Mouse (Mus musculus) small intestine, adult 2 months (tissue): Measurements from ENCODE around the gene Gnb3. TPM values are rescaled to one million over a fixed set of nuclear protein-coding genes. Genes with fewer than 3 reads are reported as not detected.

Experiments used
- H3K27ac ChIP-seq: fragments of 200-500 bp; 2 replicates; pipeline ENCODE4 v1.5.1; 2012; ENCODE audit warnings: low read depth, low read length, control low read depth, inconsistent platforms; ENCODE audit not compliant: insufficient read depth
- H3K27me3 ChIP-seq: fragments of 200-500 bp; 2 replicates; pipeline ENCODE4 v1.6.1; 2012; ENCODE audit warnings: mild to moderate bottlenecking, moderate library complexity, low read length, inconsistent platforms; ENCODE audit not compliant: control insufficient read depth, insufficient read depth
- H3K36me3 ChIP-seq: fragments of 200-500 bp; 2 replicates; pipeline ENCODE4 v1.6.1; 2012; ENCODE audit warnings: mild to moderate bottlenecking, low read length, control low read depth, inconsistent platforms; ENCODE audit not compliant: control insufficient read depth, insufficient read depth
- H3K4me1 ChIP-seq: fragments of 200-500 bp; 2 replicates; pipeline ENCODE4 v1.6.1; 2012; ENCODE audit warnings: low read length, inconsistent platforms, mixed read lengths; ENCODE audit not compliant: control insufficient read depth, insufficient read depth, insufficient read length
- H3K4me3 ChIP-seq: fragments of 200-500 bp; 2 replicates; pipeline ENCODE4 v1.5.1; 2012; ENCODE audit warnings: low read depth, mild to moderate bottlenecking, control low read depth, inconsistent platforms, low read length, moderate library complexity
- CTCF ChIP-seq: fragments of 200-500 bp; IDR thresholded peaks from 2 replicates; pipeline ENCODE4 v1.5.1; 2012; ENCODE audit warnings: low read depth, mild to moderate bottlenecking, control low read depth, inconsistent platforms, low read length, moderate library complexity, mixed read lengths; ENCODE audit not compliant: insufficient replicate concordance, insufficient read length; ENCODE audit errors: extremely low read depth
- POLR2A ChIP-seq: fragments of 200-500 bp; IDR thresholded peaks from 2 replicates; pipeline ENCODE4 v1.6.1; 2012; ENCODE audit warnings: low read depth, mild to moderate bottlenecking, control low read depth, inconsistent platforms, low read length, moderate library complexity
- WGBS: fragments of 180-500 bp; shearing (Covaris S2); methylation state at CpG from one replicate; pipeline ENCODE4 v1.1.7; 2018; 5-methylcytosine and 5-hydroxymethylcytosine counted together
- polyA plus RNA-seq: library from polyadenylated mRNA; depleted of rRNA; stranded (reverse); fragments of >200 nt; gene quantifications from 2 replicates; pipeline ENCODE4 v1.2.3, GENCODE M21; 2012; rRNA removed

Gene Gnb3
- polyA plus RNA-seq, 1 experiment: 0.19 TPM

DNA sequence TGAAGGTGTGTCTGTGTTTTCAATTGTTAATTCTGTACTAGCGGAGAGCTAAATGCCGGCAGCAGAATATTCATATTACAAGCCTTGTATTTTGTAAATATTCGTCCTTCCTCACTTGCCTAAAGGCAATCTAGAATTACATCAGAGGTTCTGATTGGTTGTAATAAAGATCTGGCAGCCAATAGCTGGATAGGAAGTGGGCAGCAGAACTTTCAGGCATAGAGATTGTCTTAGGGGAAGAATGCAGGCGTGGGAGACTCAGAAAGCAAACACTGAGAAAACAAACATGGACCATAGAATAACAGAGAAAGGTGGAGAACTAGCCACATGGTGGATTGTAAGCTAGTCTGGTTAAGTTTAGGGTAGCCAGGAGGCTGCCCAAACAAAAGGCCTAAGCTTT lies 50.0 kb downstream of the Gnb3 start:
- TF ChIP-seq POLR2A: no peak
- TF ChIP-seq CTCF: no peak

DNA sequence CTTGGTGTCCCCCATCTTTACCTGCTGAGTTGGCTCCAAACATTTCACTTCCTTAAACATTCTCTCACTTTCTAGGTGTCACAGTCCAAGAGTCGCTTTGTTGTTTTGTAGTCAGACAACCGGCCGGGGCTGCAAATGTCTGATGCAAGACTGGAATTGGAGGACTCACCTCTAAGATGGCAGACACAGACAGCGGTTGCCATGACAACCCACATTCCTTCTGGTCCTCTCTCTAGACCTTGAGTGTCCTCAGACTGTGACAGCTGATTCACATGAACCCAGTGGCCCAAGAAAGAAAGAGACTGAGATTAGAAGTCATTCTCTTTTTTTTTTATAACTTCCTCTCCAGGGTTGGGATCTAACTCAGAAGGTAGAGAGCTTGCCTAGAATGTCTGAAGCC lies 50.6 kb downstream of the Gnb3 start:
- H3K36me3 ChIP-seq: no peaks in the 10 kb centered on the region
- no peak overlapping the region for H3K27ac ChIP-seq
- no peaks in the 10 kb centered on the region for H3K4me1 ChIP-seq
- no peak overlapping the region for H3K4me3 ChIP-seq
- H3K27me3 ChIP-seq: no peaks in the 10 kb centered on the region
- 77% methylated on average over 4 of the region's 4 CpGs for WGBS
- TF ChIP-seq CTCF (no peak), POLR2A (no peak)

More for the DNA sequence above, 50.0 kb downstream of the Gnb3 start:
- Histone ChIP-seq H3K4me1 (no peaks in the 10 kb centered on the region), H3K4me3 (no peak overlapping the region), H3K36me3 (no peaks in the 10 kb centered on the region), H3K27me3 (no peaks in the 10 kb centered on the region), H3K27ac (no peak overlapping the region)
- 64% methylated on average over 4 of the region's 4 CpGs for WGBS

GRCm38 (mm10) chr6:124787722-124788121 lies 52.4 kb downstream of the Gnb3 start:
- 81% methylated on average over 10 of the region's 10 CpGs for WGBS
- no peak overlapping the region for H3K27ac ChIP-seq
- H3K36me3 ChIP-seq: no peaks in the 10 kb centered on the region
- TF ChIP-seq POLR2A: no peak
- no peak for TF ChIP-seq CTCF
- no peak overlapping the region for H3K4me3 ChIP-seq
- H3K27me3 ChIP-seq: no peaks in the 10 kb centered on the region
- H3K4me1 ChIP-seq: peaks cover under 1% of the 10 kb centered on the region; the same call in 1 of the 2 replicates

GRCm38 (mm10) chr6:124786756-124787420 lies 53.2 kb downstream of the Gnb3 start:
- WGBS: 29% methylated on average over 8 of the region's 8 CpGs
- no peak overlapping the region for H3K27ac ChIP-seq
- TF ChIP-seq POLR2A: no peak

More at GRCm38 (mm10) chr6:124786756-124787420, 53.2 kb downstream of the Gnb3 start:
- peaks cover 2% of the 10 kb centered on the region; the same call in 1 of the 2 replicates for H3K4me1 ChIP-seq
- H3K27me3 ChIP-seq: no peaks in the 10 kb centered on the region
- H3K4me3 ChIP-seq: no peak overlapping the region
- no peaks in the 10 kb centered on the region for H3K36me3 ChIP-seq

Other genes with a start within 250 kb of the Gnb3 start
- gene C1s2, start 204.2 kb downstream of the Gnb3 start, polyA plus RNA-seq: not detected in 2 replicates
- gene Lpcat3, start 177.2 kb downstream of the Gnb3 start, polyA plus RNA-seq: 127 and 323 TPM in 2 replicates
- 26.8 and 34.9 TPM in 2 replicates for gene Emg1, start 128.1 kb downstream of the Gnb3 start, polyA plus RNA-seq
- 87.7 and 122 TPM in 2 replicates for gene Phb2, start 127.9 kb downstream of the Gnb3 start, polyA plus RNA-seq
- gene Ptpn6, start 101.6 kb downstream of the Gnb3 start, polyA plus RNA-seq: 23.0 and 41.0 TPM in 2 replicates
- 80.4 and 143 TPM in 2 replicates for gene Grcc10, start 98.9 kb downstream of the Gnb3 start, polyA plus RNA-seq
- not detected in 2 replicates for gene Gm45234, start 84.3 kb downstream of the Gnb3 start, polyA plus RNA-seq
- 42.8 and 92.6 TPM in 2 replicates for gene Atn1, start 83.8 kb downstream of the Gnb3 start, polyA plus RNA-seq
- 1.3 and 1.7 TPM in 2 replicates for gene Eno2, start 70.6 kb downstream of the Gnb3 start, polyA plus RNA-seq
- 0.14 and 0.41 TPM in 2 replicates for gene Lrrc23, start 60.5 kb downstream of the Gnb3 start, polyA plus RNA-seq
- gene Spsb2, start 31.6 kb downstream of the Gnb3 start, polyA plus RNA-seq: 16.6 and 38.8 TPM in 2 replicates
- gene Tpi1, start 26.0 kb downstream of the Gnb3 start, polyA plus RNA-seq: 420 and 801 TPM in 2 replicates
- gene Usp5, start 10.8 kb downstream of the Gnb3 start, polyA plus RNA-seq: 26.7 and 53.0 TPM in 2 replicates
- 32.2 and 52.9 TPM in 2 replicates for gene Cdca3, start 10.7 kb downstream of the Gnb3 start, polyA plus RNA-seq
- gene P3h3, start 17.5 kb upstream of the Gnb3 start, polyA plus RNA-seq: 8.1 and 8.7 TPM in 2 replicates
- 1.2 and 1.7 TPM in 2 replicates for gene Gpr162, start 23.7 kb upstream of the Gnb3 start, polyA plus RNA-seq
- gene Cd4, start 47.9 kb upstream of the Gnb3 start, polyA plus RNA-seq: 3.7 and 5.8 TPM in 2 replicates
- 4.5 and 7.0 TPM in 2 replicates for gene Lag3, start 71.4 kb upstream of the Gnb3 start, polyA plus RNA-seq
- 683 and 1,784 TPM in 2 replicates for gene Ptms, start 79.8 kb upstream of the Gnb3 start, polyA plus RNA-seq
- gene Mlf2, start 91.1 kb upstream of the Gnb3 start, polyA plus RNA-seq: 212 and 412 TPM in 2 replicates
- gene Cops7a, start 125.3 kb upstream of the Gnb3 start, polyA plus RNA-seq: 82.6 and 131 TPM in 2 replicates
- gene Pianp, start 156.4 kb upstream of the Gnb3 start, polyA plus RNA-seq: 2.8 and 5.0 TPM in 2 replicates
- gene Zfp384, start 168.9 kb upstream of the Gnb3 start, polyA plus RNA-seq: 28.6 and 57.0 TPM in 2 replicates
- 14.2 and 32.7 TPM in 2 replicates for gene Ing4, start 199.5 kb upstream of the Gnb3 start, polyA plus RNA-seq
- 7.5 and 18.2 TPM in 2 replicates for gene Acrbp, start 209.4 kb upstream of the Gnb3 start, polyA plus RNA-seq
- 133 and 223 TPM in 2 replicates for gene Lpar5, start 227.6 kb upstream of the Gnb3 start, polyA plus RNA-seq